Mouse (Mus musculus): ENCODE data around the gene Kcnma1. TPM values are rescaled to one million over a fixed set of nuclear protein-coding genes. Genes with fewer than 3 reads are reported as not detected.

Kcnma1 gene
- total and polyA plus RNA-seq, 3 experiments = not detected

- Histone ChIP-seq H3K79me2 (ENCODE audit: control insufficient read depth, insufficient read depth, low read length, poor library complexity) (no peaks in the 10 kb centered on the region), H3K9ac (ENCODE audit: control insufficient read depth, low read depth, low read length, poor library complexity, severe bottlenecking) (no peak overlapping the region), H3K4me1 (ENCODE audit: control insufficient read depth in 1 of 2, insufficient read depth in 2 of 2, low read length in 2 of 2) (no peaks in the 10 kb centered on the region), H3K4me3 (ENCODE audit: control insufficient read depth in 1 of 2, insufficient read depth in 1 of 2, low read depth in 2 of 2, low read length in 2 of 2) (no peak overlapping the region), H3K9me3 (replicated peaks; ENCODE audit: insufficient read depth, low read length) (no peaks in the 10 kb centered on the region), H3K36me3 (ENCODE audit: control insufficient read depth in 1 of 2, insufficient read depth in 2 of 2, low read length in 2 of 2) (no peaks in the 10 kb centered on the region), H3K27ac (ENCODE audit: control insufficient read depth, low read depth, low read length) (no peak overlapping the region), H3K27me3 (ENCODE audit: control insufficient read depth in 1 of 2, insufficient read depth in 2 of 2, low read length in 2 of 2) (no peaks in the 10 kb centered on the region)
- DNase-seq (ENCODE audit: low read depth, low spot score) = no peak
- TF ChIP-seq ZKSCAN1 (IDR thresholded peaks at IDR 0.05; ENCODE audit: low read depth, low read length) = no peak
- no peak for TF ChIP-seq ETS1 (IDR thresholded peaks at IDR 0.05; ENCODE audit: low read depth, low read length)
- no peak for TF ChIP-seq ELF1 (IDR thresholded peaks at IDR 0.05; ENCODE audit: low read depth, low read length)
- no peak for TF ChIP-seq SMC3 (IDR thresholded peaks at IDR 0.05; ENCODE audit: low read depth, low read length)
- no peak for TF ChIP-seq CHD1 (IDR thresholded peaks at IDR 0.05; ENCODE audit: low read depth, low read length)
- no peak for TF ChIP-seq ZMIZ1 (IDR thresholded peaks at IDR 0.05; ENCODE audit: low read depth, low read length)
- TF ChIP-seq CTCF (IDR thresholded peaks at IDR 0.05 in 2 of 3, conservative IDR thresholded peaks at IDR 0.05 in 1 of 3; ENCODE audit: control insufficient read depth in 1 of 3, insufficient read depth in 1 of 3, low read depth in 2 of 3, low read length in 3 of 3, poor library complexity in 1 of 3, severe bottlenecking in 1 of 3) = no peak
- no peak for TF ChIP-seq BHLHE40 (IDR thresholded peaks at IDR 0.05; ENCODE audit: borderline replicate concordance, low read depth, low read length)
- TF ChIP-seq JUND (IDR thresholded peaks at IDR 0.05; ENCODE audit: low read depth, low read length) = no peak
- TF ChIP-seq MYB (IDR thresholded peaks at IDR 0.05; ENCODE audit: low read depth, low read length) = no peak
- TF ChIP-seq MXI1 (IDR thresholded peaks at IDR 0.05; ENCODE audit: low read depth, low read length) = no peak
- no peak for TF ChIP-seq MEF2A (IDR thresholded peaks at IDR 0.05; ENCODE audit: extremely low read depth, insufficient replicate concordance, low read depth, low read length, poor library complexity, severe bottlenecking)
- no peak for TF ChIP-seq UBTF (IDR thresholded peaks at IDR 0.05; ENCODE audit: borderline replicate concordance, insufficient read depth, low read depth, low read length)
- no peak for TF ChIP-seq TCF12 (IDR thresholded peaks at IDR 0.05; ENCODE audit: low read depth, low read length)
- no peak for TF ChIP-seq SIN3A (IDR thresholded peaks at IDR 0.05; ENCODE audit: low read length)
Measured at GRCm38 (mm10) chr14:23806378-23806777, 207.9 kb downstream of the Kcnma1 start.

GRCm38 (mm10) chr14:23796878-23797277 lies 217.4 kb downstream of the Kcnma1 start:
- H3K9ac ChIP-seq (ENCODE audit: control insufficient read depth, low read depth, low read length, poor library complexity, severe bottlenecking) = no peak overlapping the region
- H3K4me1 ChIP-seq (ENCODE audit: control insufficient read depth in 1 of 2, insufficient read depth in 2 of 2, low read length in 2 of 2) = no peaks in the 10 kb centered on the region
- no peak for DNase-seq (ENCODE audit: low read depth, low spot score)
- no peak for TF ChIP-seq CHD2 (IDR thresholded peaks at IDR 0.05; ENCODE audit: low read length)
- no peak for TF ChIP-seq ZKSCAN1 (IDR thresholded peaks at IDR 0.05; ENCODE audit: low read depth, low read length)
- no peak for TF ChIP-seq RCOR1 (IDR thresholded peaks at IDR 0.05; ENCODE audit: low read depth, low read length)
- no peak for TF ChIP-seq USF2 (IDR thresholded peaks at IDR 0.05; ENCODE audit: borderline replicate concordance in 1 of 2, insufficient read depth in 1 of 2, low read depth in 1 of 2, low read length in 2 of 2)
- no peak for TF ChIP-seq POLR2AphosphoS5 (IDR thresholded peaks at IDR 0.05; ENCODE audit: borderline replicate concordance, low read depth, low read length)
- no peak for TF ChIP-seq NELFE (IDR thresholded peaks at IDR 0.05; ENCODE audit: low read depth, low read length)
- TF ChIP-seq NRF1 (IDR thresholded peaks at IDR 0.05; ENCODE audit: insufficient read depth, low read depth, low read length, poor library complexity, severe bottlenecking) = no peak
- TF ChIP-seq SIN3A (IDR thresholded peaks at IDR 0.05; ENCODE audit: low read length) = no peak
- no peak for TF ChIP-seq ZNF384 (IDR thresholded peaks at IDR 0.05; ENCODE audit: low read depth, low read length)
- TF ChIP-seq CTCF (IDR thresholded peaks at IDR 0.05 in 2 of 3, conservative IDR thresholded peaks at IDR 0.05 in 1 of 3; ENCODE audit: control insufficient read depth in 1 of 3, insufficient read depth in 1 of 3, low read depth in 2 of 3, low read length in 3 of 3, poor library complexity in 1 of 3, severe bottlenecking in 1 of 3) = no peak
- TF ChIP-seq HCFC1 (IDR thresholded peaks at IDR 0.05; ENCODE audit: low read depth, low read length) = no peak
- no peak for TF ChIP-seq MYC (IDR thresholded peaks at IDR 0.05; ENCODE audit: low read depth, low read length)
- TF ChIP-seq SMC3 (IDR thresholded peaks at IDR 0.05; ENCODE audit: low read depth, low read length) = no peak
- TF ChIP-seq CHD1 (IDR thresholded peaks at IDR 0.05; ENCODE audit: low read depth, low read length) = no peak
- TF ChIP-seq EP300 (IDR thresholded peaks at IDR 0.05; ENCODE audit: low read depth in 1 of 2, low read length in 2 of 2) = no peak
- TF ChIP-seq MYB (IDR thresholded peaks at IDR 0.05; ENCODE audit: low read depth, low read length) = no peak
- TF ChIP-seq TBP (IDR thresholded peaks at IDR 0.05; ENCODE audit: low read depth, low read length) = no peak
- no peak for TF ChIP-seq ETS1 (IDR thresholded peaks at IDR 0.05; ENCODE audit: low read depth, low read length)
- no peak for TF ChIP-seq E2F4 (IDR thresholded peaks at IDR 0.05; ENCODE audit: borderline replicate concordance, low read depth, low read length)
- no peaks in the 10 kb centered on the region for H3K9me3 ChIP-seq (replicated peaks; ENCODE audit: insufficient read depth, low read length)
- H3K27ac ChIP-seq (ENCODE audit: control insufficient read depth, low read depth, low read length) = no peak overlapping the region
- no peaks in the 10 kb centered on the region for H3K27me3 ChIP-seq (ENCODE audit: control insufficient read depth in 1 of 2, insufficient read depth in 2 of 2, low read length in 2 of 2)
- no peaks in the 10 kb centered on the region for H3K79me2 ChIP-seq (ENCODE audit: control insufficient read depth, insufficient read depth, low read length, poor library complexity)
- no peak overlapping the region for H3K4me3 ChIP-seq (ENCODE audit: control insufficient read depth in 1 of 2, insufficient read depth in 1 of 2, low read depth in 2 of 2, low read length in 2 of 2)
- no peaks in the 10 kb centered on the region for H3K36me3 ChIP-seq (ENCODE audit: control insufficient read depth in 1 of 2, insufficient read depth in 2 of 2, low read length in 2 of 2)

Data from MEL (cell line).